Mouse (Mus musculus) ES-CJ7 (cell line): ENCODE measurements around the gene Klhl42.

ENCODE experiments used
- DNase-seq: peaks from one replicate; pipeline ENCODE4 v3.0.0; 2011; ENCODE audit warnings: low read depth, low spot score

Klhl42 gene

DNA sequence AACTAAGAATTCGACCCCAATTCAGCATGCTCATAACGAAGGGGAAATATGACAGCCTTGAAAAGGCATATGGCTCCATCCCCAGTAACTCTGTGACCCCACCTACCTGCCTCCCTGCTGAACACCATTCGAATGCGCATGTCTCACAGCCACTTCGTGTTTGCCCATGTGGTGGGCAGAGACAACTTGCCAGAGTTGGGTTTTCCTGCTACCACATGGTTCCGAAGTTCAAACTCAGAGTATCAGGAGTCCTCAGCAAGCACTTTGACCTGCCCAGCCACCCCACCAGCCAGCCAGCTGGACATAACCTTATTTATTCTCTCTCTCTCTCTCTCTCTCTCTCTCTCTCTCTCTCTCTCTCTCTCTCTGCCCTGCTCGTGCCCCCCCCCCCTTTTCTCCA lies 3.4 kb upstream of the Klhl42 start:
- DNase-seq: no peak

DNA sequence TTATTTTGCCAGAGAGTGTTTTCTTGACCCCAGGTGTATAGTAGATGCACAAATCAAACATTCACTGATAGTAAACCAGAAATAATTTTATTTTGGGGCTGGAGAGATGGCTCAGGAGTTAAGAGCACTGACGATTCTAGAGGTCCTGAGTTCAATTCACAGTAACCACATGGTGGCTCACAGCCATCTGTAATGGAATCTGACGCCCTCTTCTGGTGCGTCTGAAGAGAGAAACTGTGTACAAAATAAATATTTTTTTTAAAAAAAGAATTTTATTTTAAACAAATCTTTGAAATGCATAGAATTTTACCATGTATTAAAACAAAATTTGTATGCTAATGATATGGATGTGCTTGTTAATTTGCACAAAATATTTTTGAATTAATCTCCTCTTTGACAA lies 2.7 kb upstream of the Klhl42 start:
- DNase-seq: no peak

DNA sequence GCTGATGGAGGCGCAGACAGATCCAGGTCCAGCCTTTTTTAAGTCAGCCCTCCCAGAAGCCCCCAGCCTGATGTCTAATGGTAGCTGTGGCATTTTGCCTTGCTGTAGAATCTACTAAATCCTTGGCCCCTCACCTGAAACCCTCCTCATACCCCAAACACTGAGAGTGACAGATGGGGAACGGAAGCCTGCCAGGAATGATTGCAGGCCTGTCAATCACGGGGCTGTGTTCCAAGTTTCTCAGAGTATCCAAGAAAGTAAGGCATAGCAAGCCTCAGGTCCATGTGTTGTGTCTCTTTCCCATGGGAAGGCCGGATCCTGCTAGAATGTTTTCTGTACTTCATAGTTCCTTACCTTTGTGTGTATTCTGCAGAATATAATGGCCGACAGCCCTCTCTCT lies 988 bp upstream of the Klhl42 start:
- DNase-seq: no peak

DNA sequence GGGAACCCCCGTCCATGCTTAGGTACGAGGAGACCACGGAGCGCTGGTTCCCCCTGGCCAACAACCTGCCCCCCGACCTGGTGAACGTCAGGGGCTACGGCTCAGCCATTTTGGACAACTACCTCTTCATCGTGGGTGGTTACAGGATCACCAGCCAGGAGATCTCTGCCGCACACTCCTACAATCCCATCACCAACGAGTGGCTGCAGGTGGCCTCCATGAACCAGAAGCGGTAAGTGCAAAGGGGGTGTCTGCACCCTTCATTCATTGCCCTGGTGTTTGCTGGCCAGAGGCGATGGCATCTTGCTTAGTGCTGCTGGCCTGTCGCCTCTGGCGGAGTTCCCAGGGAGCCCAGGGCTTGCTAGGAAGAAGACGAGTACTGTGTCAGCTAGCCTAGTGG lies 957 bp downstream of the Klhl42 start:
- DNase-seq: no peak

DNA sequence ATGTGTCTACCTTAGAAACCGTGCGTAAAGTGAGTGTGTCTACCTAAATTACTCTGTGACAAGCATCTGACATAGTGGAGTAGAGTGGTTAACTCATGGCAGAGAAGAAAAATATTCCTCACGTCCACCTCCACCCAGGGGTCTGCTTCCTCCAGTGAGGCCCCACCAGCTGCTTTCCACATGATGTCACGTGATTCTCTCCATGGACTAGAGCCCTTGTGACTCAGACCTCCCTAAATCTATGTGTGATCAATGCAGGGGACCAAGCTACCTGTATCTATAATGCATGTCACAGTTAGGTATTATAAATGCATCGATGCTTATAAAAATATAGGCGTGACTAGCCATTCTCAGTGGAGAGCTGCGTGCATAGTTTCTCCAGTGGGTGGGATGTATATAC lies 3.6 kb downstream of the Klhl42 start:
- DNase-seq: no peak

DNA sequence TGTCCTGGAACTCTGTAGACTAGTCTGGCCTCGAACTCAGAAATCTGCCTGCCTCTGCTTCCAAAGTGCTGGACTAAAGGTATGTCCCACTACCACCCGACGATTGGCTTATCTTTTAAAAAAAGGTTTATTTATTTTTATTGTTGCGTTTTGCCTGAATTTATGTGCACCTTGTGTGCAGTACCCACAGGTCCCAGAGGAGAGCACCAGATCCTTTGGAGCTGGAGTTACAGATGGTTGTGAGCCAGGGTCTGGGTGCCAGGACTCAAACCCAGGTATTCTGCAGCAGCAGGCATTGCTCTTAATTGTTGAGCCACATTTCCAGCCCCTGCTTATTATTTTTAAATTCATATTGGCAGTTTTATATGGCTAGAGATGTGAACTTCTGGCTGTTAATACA lies 4.9 kb downstream of the Klhl42 start:
- DNase-seq: peak; percentile 65

DNA sequence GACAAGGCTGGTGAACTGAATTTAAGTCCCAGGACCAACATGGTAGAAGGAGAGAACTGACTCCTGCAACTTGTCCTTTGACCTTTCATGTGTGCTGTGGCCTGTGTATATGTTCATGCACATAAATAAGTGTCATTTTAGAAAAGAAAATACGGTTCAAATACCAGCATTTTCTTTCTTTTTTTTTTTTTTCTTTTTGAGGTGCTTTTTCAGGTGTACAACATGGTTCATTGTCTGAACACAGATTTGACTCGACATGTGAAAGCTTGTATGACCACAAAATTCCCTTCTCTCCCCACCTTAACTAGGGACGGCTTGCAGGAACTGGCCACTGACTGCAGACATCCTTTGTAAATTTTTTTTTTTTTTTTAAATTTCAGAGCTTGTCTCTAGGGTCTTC lies 5.8 kb downstream of the Klhl42 start:
- DNase-seq: no peak

DNA sequence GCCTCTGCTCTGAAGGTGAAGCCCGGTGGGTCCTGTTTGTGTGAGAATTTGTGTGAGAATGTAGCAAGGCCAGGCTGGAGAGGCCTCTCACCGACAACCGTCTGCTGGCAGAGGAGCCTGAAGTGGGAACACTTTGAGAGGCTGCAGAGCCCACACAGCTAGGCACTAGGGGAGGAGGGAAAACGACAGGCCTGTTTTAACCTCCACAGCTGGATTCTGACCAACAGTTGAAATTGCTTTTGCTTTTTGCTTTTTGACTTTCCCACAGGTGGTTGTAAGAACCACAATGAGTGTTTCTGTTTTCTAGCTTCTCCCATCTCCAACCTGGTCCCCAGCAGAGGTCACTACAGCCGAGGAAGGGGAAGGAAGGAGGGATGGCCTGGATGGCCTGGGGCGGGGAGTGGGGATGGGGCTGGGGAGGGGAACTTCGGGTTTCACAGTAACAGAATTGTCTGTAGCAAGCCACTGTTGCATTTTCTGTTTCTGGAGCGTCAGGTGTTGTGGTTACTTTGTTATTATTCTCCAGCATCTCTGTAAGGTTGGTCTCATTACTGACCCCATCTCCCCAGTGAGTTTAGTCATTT lies 6.3 kb downstream of the Klhl42 start:
- DNase-seq: no peak

DNA sequence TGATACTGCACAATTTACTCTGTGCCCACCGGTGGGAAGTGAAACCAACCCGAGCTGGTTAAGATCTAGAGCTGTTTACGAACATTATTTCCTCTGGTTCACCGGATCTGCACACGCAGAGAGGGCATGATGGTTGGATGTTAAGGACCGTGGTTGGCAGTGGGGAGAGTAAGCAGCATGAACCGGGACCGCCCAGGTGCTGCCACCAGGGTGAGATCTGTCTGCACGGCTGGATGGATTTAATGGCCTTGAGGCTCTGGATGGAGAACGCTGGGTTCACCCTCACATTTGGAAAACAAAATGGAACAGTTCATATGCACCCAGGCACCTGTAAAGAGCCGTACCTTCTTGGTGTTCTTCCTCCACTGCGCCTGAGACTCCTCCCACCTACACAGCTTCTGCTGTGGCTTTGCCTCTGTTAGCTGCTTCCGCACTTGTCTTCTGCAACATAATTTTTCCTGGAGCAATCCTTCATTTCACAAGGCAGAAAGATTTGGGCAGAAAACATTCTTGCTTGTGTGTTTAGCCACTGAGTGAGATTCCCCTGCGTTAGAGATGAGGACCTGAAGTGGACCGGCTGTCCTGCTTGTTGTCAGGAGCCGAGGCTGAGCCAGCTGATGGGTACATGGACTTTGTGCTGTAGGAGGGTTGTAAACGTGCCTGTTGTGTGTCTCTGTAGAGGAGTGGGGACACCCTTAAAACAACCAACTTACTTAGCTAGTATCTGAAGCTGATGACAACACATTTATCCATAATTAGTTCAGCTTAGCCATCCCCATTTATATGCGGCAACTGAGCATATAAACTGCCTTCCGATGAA lies 8.5 kb downstream of the Klhl42 start:
- peak; percentile 61 for DNase-seq

DNA sequence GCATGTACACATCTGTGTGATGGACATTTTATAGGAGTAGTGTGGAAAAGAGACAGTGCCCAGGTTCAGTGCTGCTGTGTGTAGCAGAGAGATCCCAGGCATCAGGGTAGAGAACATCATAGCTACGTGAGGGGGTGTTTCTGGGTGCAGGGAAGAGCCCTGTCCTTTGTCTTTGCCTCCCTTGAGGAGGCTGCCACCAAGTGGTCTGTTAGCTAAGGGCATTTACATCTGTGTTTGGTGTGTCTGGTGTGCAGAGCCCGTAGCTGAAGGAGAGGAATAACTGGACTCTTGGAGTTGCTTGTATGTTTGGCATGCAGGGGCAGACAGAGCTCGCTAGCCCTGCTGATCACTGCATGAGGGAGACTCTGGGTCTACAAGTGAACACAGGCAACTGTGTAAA lies 11.1 kb downstream of the Klhl42 start:
- DNase-seq: no peak

DNA sequence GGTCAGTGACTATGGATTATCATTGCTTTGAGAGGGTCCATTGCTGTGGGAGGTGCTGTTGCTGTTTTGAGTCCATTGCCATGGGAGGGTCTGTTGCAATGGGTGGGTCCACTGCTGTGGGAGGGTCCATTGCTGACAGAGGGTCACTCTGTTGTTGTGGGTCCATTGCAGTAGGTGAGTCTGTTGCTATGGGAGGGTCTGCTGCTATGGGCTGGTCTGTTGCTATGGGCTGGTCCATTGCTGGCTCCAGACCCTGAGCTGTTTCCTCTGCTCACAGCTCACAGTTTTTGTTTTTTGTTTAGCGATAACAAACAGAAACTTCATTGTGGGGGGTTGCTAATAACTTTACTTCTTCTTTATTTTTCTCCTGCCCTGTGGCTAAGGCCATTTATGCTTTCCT lies 14.3 kb downstream of the Klhl42 start:
- DNase-seq: peak; percentile 58

DNA sequence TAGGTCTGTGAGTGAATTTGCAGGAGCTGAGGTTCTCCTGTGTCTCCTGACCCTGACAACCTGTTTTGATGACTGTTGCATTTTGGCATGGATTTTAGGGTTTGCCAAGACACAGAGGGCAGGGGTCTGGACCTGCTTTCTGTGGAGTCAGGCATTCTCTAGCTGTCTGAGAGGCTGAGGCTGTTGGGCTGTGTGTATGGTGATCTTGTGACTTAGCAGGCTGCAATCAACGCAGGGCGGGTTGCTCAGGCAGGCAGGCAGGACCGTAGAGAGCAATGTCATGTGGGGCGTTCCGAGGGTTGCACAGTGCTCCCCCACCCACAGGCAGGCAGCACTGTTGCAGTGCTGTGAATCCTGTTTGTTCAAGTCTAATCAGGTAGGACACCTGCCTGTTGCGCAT lies 15.5 kb downstream of the Klhl42 start:
- DNase-seq: no peak

DNA sequence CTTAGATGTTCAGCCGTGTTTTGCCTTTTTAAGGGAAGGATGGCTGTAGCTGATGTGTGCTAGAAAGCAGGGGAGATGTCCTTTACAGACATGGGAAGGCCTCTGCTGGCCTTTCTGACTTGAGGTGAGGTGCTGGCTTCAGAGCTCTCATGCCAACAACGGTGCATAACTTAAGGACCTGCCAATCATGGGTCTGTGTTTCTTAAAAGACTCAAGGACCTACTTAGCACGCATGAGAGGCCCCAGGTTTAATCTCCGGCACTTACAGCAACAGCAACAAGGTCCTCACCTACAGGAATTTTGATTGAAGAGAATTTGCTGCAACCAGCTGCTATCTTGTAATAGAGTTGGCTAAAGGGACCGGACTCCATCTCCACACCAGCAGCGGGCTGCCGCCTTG lies 18.1 kb downstream of the Klhl42 start:
- DNase-seq: no peak

DNA sequence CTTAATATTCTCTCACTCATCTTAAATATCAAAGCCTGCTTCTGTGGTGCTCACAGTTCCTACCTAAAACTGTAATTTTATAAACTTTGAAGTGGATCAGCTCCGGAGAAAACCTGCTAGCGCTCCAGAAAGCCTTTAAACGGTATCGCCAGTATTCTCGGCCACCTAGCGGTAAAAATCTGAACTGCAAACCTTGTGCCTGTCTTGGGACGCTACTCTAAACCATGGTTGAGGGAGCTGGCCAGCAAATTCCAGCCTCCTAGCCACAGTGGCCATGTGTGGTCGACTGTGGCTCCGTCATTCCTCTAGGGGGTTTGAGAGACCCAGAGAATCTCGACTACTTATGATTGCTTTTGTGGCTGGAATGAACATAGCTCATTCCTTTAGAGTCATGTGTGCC lies 25.4 kb downstream of the Klhl42 start:
- peak; percentile 88 for DNase-seq

DNA sequence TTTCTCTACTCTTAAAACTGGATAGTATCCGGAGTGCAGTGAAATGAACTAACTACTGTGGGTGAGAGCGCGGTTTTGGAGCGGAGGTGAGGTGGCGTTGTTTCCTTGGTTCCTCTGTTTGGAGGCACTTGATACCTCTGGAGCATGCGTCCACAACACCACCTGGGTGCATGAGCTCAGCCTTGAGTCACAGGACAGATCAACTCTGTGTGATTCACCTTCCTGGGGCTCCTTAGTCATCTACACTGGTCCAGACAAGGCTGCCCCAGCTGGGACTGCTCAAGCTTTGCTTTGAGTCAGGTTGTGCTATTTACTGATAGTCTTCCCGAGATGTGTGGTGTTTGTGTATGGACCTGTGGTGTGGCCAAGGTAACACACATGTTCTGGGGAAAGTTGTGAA lies 26.6 kb downstream of the Klhl42 start:
- no peak for DNase-seq

DNA sequence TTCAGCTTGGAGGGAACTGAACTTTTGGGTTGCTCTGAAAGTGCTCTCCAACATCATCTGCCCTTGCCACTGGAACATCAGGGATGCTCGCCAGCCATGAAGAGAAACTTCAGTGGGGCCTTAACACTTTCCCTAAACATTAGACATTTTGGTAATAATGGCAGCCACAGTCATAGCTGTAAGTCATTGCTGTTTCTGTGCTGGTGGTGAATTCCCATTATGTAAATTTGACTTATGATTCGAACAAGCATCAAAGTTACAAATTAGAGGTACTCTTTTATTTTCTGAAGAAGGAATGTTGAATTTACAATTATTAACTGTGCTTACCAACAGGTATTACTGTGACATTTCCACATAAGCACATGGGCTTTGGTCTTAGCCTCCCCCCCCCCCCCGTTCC lies 27.0 kb downstream of the Klhl42 start:
- no peak for DNase-seq

DNA sequence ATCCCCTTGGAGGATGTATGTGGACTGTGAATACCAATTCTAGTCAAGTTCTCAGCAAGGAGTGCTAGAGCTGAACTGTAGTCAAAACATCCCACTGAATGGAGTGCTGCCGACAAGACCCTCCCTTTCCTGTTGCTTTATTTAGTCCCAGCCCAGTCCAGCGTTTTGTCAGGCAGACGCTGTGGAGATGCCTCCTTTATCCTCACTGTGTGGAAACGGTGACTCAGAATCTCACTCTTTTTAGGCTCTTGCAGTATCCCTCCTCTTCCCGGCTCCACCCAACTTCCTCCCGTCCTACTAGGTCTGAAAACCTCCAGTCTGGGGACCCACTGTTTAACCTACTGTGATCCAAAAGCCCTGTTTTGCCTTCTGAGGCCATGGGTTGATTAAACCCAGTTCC lies 30.1 kb downstream of the Klhl42 start:
- DNase-seq: no peak

DNA sequence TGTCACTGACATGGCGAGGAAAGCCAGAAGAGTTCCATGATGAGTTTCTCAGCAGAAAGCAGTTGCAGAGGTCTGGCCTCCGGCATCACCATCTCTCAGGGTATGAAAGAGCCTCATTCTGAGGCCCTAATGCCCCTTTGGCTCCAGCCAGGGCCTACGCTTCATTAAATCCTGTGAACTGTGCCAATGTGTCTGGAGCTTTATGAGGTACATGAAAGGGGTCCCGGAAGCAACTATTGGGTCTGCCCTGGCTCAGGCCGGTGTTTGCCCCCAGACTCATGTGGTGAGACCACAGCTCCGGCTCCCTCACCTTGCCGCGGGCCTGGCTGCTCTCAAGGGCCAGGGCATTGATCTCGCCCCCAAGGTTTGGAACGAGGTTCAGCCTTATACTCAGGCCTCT lies 36.1 kb downstream of the Klhl42 start:
- no peak for DNase-seq

DNA sequence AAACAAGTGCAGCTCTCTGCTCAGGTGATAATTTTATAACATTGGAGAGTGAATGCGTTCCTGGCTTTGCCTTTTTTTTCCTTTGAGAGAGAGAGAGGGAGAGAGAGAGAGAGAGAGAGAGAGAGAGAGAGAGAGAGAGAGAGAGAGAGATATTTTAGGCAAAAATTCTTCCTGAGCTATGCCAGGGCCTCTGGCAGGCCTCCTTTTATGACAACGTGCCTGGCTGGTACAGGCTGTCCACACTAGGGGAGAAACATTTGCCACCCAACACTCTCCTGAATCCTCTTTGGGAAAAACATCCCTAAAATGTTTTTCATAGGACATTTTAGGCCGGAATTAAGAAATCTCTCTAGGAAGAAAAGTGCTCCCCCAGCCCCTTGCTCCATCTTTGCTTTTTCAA lies 47.1 kb downstream of the Klhl42 start:
- no peak for DNase-seq

DNA sequence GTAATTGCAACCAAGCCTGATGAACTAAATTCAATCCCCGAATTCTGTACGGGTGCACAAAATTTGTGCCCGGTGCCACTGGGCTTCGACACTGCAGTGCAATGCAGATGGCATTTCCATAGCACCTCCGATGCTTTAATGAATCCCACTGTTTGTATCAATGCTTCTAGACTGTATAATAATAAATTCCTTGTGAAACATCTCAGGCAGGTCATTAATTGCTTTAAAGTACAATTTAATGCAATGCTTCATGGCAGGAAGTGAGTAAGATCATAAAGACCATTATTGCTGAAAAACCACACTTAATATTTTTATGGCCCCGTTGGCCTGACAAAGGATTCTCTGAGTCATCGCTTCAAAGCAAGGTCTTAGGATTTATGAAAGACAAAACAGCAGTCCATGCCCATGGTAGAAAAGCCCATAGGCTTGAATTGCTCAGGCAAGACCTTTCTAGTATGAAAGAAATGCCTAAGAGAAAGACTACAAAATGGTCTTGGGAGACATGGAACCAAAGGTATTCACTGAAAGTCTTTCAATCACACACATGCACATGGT lies 49.5 kb downstream of the Klhl42 start:
- no peak for DNase-seq

DNA sequence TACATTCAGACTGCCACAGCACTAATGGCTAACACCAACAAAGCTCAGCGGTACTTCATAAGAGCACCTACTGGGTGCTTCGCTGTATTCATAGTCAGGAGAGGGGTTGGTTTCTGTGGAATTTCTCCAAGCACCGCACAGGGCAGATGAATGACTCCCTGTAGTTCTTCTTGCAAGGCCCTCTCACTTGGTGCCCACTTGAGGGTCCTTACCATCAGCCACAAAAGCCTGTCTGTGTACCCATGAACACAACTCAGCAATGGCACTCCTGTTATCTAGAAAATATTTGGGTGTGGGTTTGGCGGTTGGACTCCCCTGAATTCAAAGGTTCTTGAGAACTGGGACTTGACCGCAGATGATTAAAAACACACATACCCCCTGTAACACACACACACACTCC lies 53.5 kb downstream of the Klhl42 start:
- no peak for DNase-seq

DNA sequence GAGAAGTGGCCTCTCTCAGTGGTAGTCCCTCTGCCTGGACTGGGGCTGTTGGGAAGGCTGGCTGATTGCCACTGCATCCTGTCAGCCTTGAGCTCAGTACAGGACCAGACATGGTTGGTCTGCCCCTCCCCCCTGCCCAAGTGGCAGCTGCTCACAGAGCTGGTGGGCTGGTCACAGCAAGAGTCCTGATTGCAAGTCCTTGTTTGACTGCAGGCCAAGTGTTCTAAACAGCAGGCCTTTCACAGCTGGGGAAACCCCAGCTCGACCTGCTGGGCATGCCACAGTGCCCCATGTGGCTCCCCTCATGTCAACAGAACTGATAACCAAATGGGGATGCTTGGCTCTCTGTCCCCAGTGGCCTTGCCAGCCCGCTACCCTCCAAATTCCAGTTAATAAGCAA lies 54.1 kb downstream of the Klhl42 start:
- no peak for DNase-seq

DNA sequence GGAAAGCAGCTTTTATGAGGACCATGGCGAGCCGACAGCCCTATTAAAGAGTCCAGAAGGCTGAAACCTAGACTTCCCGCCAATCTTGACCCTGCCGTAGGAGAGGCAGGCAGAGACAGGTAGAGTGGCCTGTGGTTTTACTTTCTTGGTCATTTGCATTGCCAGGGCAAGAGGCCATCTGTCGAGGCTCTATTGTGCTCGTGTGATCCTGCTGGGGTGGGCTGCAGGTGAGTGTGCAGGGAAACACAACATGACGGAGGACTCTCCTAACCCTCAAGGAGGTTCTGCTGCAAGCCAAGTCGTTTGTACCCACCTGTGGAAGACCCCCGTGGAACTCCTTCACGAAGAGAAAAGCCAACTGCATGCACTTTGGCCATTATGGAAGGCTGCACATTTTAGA lies 54.6 kb downstream of the Klhl42 start:
- DNase-seq: no peak
